Mouse (Mus musculus) cerebellum, postnatal 10 days (tissue): Measurements from ENCODE around the gene Klrb1b.

Source experiments
- DNase-seq, 2 experiments: peaks; one replicate each; pipeline ENCODE4 v3.0.0; 2021; ENCODE audit warnings: mixed read lengths in 2 of 2

The Klrb1b gene

DNA sequence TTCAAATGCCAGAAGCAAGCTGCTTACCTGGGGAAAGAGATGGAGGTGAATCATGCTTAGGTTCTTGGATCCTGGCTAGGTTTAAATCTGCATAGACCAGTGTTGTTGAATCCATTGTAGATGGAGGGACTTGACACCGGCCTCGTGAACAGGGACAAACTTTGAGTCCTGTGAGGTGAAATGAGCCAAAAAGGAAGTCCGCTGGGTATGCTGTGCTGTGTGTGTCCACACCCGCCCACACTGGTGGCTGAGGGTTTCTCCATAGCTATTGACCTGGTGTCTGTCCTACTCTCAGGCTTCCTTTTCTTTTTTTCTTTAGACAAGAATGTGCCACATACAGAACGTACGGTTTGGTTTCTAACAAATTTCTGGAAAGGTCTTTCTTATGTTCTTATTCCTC is at the start of gene Klrb1b, which contains the start of gene Gm44511:
TSS of gene Klrb1b (minus strand) at position 200 of the 400 bp plus-strand sequence.
TSS of gene Gm44511 (minus strand) at position 184 of the 400 bp plus-strand sequence.
- DNase-seq: no peak

DNA sequence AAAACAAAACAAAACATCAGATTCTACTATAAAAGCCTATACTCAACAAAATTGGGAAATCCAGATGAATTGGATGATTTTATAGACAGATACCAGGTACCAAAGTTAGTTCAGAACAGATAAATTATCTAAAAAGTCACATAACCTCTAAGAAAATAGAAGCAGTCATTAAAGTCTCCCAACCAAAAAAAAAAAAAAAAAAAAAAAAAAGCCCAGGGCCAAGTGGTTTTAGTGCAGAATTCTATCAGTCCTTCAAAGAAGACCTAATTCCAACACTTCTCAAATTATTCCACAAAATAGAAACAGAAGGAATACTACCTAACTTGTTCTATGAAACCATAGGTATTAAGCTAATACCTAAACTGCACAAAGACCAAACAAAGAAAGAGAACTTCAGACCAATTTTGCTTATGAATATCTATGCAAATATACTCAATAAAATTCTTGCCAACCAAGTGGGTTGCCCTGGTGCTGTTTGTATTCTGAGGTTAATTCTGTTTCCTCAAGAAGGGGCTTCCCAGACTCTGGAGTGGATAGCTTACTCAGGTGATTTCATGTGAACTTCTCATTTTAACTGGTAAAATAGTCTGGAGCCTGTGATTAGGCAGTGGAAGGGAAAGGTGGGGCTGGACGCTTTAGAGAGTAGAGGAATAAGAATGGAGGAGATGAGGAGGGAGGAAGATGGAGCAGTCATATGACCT is 45.9 kb upstream of the Klrb1b start:
- DNase-seq: no peak

- no peak for DNase-seq
Measured at GRCm38 (mm10) chr6:128868861-128869260, 42.7 kb upstream of the Klrb1b start.

DNA sequence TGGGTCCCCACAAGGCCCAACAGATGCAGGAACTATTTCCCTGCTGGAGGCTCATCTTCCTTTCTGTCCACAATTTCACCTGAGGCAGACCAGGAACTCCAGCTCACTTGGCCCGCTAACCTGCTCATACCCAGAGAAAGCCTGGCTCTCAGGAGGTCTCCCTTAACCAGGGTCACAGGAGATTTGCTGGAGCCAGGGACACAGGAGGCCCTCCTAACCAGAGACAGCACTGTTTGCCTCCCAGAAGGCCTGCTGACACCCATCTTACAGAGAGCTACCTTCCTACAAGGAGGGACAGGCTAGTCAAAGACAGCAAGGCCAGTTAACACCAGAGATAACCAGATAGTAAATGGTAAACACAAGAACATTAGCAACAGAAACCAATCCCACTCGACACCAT is 31.8 kb upstream of the Klrb1b start:
- no peak for DNase-seq

DNA sequence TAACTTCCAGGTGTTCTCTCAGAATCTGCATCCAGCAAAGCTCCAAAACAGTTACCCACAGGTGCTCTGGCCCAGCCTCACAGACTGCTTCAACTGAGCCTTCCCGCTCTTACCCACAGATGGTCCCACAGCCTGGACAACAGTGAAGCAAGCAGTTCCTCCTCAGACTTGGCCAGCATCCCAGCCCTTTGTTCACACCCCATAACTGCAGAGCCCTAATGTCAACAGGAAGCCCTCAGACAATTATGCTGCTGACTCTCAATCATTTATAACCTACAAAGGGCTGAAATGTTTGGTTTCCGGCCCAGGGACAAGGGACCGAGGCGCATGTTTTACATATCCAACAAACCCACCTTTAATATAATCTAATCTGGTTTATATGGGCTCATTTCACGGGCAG is 30.1 kb upstream of the Klrb1b start:
- peak; percentile 82 to 87 for DNase-seq

DNA sequence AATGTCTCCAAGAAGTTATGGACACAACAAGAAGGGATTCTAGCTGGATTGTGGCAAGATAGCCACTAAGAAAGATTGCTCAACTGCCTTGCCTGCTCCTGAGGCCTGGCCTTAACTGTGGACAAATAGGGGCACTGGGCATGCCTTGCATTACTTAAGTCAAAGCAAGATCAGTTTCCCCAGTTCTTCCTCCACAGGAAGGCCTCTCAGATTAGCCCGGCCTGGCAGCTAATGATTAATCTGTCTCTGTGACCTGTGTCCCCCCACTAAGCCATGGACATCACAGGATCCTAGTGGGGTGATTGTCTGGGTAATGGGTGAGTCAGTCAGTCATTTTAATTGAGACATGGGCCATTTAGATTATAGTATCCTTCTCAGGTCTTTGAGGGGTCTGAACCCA is 29.3 kb upstream of the Klrb1b start:
- no peak for DNase-seq

GRCm38 (mm10) chr6:128854895-128855294 is 28.8 kb upstream of the Klrb1b start:
- DNase-seq: no peak

DNA sequence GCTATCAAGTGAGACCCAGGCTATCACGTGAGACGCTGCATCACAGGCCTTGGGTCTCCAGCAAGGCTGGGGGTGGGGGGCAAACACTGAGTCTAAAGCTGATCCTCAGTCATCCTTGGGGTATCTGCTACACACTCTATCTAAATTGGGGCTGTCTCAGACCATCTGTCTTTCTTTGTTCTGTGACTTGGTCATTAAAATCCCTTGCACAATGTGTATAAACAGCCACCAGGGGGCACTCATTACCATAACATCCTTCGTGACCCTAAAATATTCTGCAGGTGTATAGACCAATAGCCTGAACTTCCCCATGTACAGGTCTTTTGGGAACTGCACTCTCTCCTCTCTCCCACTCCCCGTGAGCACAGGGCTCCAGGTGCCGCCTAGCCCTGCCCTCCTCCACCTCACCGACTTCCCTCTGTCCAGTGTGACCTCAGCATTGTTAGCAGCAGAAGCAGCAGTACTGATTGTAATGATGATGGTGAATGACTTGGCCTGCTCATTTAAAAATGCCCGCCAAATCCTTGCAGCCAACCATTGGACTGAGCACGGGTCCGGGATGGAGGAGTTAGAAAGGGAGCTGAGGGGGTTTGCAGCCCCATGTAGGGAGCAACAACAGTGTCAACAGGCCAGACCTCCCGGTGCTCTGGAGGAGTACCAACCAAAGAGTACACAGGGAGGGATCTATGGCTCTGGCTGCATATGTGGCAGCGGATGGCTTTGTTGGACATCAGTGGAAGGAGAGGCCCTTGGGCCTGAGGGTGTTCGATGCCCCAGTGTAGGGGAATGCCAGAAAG is 28.1 kb upstream of the Klrb1b start:
- DNase-seq: peak; percentile 82 to 89

GRCm38 (mm10) chr6:128852766-128853165 is 26.6 kb upstream of the Klrb1b start:
- no peak for DNase-seq

- no peak for DNase-seq
Measured at GRCm38 (mm10) chr6:128851151-128851550, 25.0 kb upstream of the Klrb1b start.

GRCm38 (mm10) chr6:128850671-128851070 is 24.5 kb upstream of the Klrb1b start:
- DNase-seq: no peak

DNA sequence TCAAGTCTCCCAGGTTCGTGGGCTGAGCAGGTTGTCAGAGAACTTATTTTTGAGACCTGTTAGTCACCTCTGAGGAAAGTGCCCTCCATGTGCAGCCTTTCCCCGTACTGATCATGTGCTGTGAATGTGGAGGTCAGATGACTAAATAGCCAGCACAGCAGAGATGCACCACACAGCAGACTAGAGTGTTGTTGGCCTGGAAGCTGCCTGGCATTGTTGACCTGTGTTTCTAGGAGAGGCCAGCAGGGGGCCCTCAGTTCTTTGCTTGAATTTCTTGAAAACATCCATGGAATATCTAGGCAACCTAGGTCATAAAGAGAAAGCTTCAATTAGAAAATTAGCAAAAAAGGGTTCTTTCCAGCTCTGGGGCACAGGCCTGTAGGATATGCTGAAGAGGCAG is 23.8 kb upstream of the Klrb1b start:
- peak; percentile 65 to 67 for DNase-seq

DNA sequence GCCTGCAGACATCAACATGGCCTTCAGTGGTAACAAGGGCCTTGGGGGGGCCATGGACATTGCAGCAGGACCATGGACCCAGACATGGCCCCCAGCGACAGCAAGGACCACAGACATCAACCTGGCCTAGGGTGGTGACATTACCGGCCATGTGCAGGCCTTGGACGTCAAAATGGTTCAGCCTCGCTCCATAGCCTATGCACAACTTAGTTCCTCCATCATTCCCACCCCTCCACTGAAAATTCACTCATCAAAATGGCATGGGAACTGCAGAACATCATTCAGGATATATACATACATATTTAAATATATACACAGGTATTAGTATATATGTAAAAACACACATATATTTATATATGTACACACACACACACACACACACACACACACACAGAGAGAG is 21.3 kb upstream of the Klrb1b start:
- DNase-seq: no peak

DNA sequence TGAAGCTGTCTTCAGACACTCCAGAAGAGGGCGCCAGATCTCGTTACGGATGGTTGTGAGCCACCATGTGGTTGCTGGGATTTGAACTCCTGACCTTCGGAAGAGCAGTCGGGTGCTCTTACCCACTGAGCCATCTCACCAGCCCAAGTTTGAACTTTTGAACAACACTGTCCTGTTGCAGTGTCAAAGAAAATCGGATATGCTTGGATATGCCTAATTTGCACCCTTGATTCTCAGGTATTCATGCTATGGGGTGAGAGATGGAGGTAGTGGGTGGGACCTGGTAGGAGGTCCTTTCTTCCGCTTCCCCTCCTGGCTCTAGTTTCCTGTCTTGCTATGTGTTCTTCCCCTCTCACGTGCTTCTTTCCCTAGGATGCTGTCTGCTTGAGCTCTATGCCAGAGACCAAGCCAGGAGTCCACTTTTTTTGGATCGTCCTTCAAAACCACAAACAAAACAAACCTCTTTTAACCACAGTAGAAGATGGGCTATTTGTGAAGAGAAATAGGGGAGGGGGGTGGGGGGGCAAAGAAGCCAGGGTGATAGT is 19.9 kb upstream of the Klrb1b start:
- DNase-seq: no peak

- DNase-seq: peak; percentile 93 to 96
Measured at GRCm38 (mm10) chr6:128845319-128845979, 19.3 kb upstream of the Klrb1b start.

GRCm38 (mm10) chr6:128844586-128845080 is 18.5 kb upstream of the Klrb1b start:
- DNase-seq: peak; percentile 33 to 38

GRCm38 (mm10) chr6:128844131-128844530 is 18.0 kb upstream of the Klrb1b start:
- DNase-seq: peak; percentile 46 to 57

- DNase-seq: peak; percentile 65 to 70
Measured at GRCm38 (mm10) chr6:128843479-128843992, 17.4 kb upstream of the Klrb1b start.

- peak; percentile 94 to 96 for DNase-seq
Measured at GRCm38 (mm10) chr6:128842945-128843478, 16.9 kb upstream of the Klrb1b start.

GRCm38 (mm10) chr6:128842356-128842944 is 16.3 kb upstream of the Klrb1b start:
- DNase-seq: peak; percentile 88 to 91

GRCm38 (mm10) chr6:128841327-128842089 is 15.4 kb upstream of the Klrb1b start:
- peak in 1 of 2 experiments; percentile 27 for DNase-seq
